Mouse (Mus musculus) ES-E14 (cell line): ENCODE measurements around the gene Cep128.

Experiments used
- MAFK ChIP-seq: IDR thresholded peaks from 2 replicates; pipeline ENCODE4 v1.6.1; 2014; ENCODE audit warnings: mild to moderate bottlenecking, low read depth, low read length, inconsistent platforms; ENCODE audit not compliant: insufficient read depth
- ZC3H11A ChIP-seq: IDR thresholded peaks from 2 replicates; pipeline ENCODE4 v1.6.1; 2012; ENCODE audit warnings: low read depth, mild to moderate bottlenecking, inconsistent platforms, low read length, borderline replicate concordance

- TF ChIP-seq ZC3H11A (no peak), MAFK (no peak)
Observed at GRCm38 (mm10) chr12:91161015-91161730, 223.0 kb downstream of the Cep128 start.
